Mouse (Mus musculus): ENCODE results near the gene Sdr16c6.

Gene Sdr16c6

GRCm38 (mm10) chr4:4077372-4077771 lies at the start of gene Sdr16c6:
Sdr16c6 (minus strand) TSS chr4:4077522.
- DNase-seq (ENCODE audit: low spot score), result no peak

GRCm38 (mm10) chr4:4080180-4080579 lies 2.9 kb upstream of the Sdr16c6 start:
- no peak for DNase-seq (ENCODE audit: low spot score)

- DNase-seq (ENCODE audit: low spot score), result no peak
These were observed 1.8 kb upstream of the Sdr16c6 start for GRCm38 (mm10) chr4:4079132-4079531.

GRCm38 (mm10) chr4:4076001-4076400 lies 1.3 kb downstream of the Sdr16c6 start:
- no peak for DNase-seq (ENCODE audit: low spot score)

Data from ovary, postnatal 10 days (tissue).